Mouse (Mus musculus) forebrain, embryonic 10.5 days (tissue): Measurements from ENCODE around the gene Hist1h2ak. TPM values are rescaled to one million over a fixed set of nuclear protein-coding genes. Genes with fewer than 3 reads are reported as not detected.
"Not testable (repeated sequence)": the region's sequence is repeated elsewhere in the genome, so short reads cannot be mapped to it uniquely, and the experiment has no call there.

ENCODE experiments used
- DNase-seq: peaks from one replicate; pipeline ENCODE4 v3.0.0-alpha.2; 2017; ENCODE audit warnings: low spot score; ENCODE audit errors: extremely low spot score
- H3K27ac ChIP-seq: fragments of 300-500 bp; sonication (generic); 2 replicates; pipeline ENCODE4 v1.5.1; 2016; ENCODE audit warnings: mild to moderate bottlenecking
- H3K27me3 ChIP-seq: fragments of 300-500 bp; sonication (generic); 2 replicates; pipeline ENCODE4 v1.6.1; 2016; ENCODE audit warnings: mild to moderate bottlenecking; ENCODE audit not compliant: poor library complexity, severe bottlenecking
- H3K36me3 ChIP-seq: fragments of 300-500 bp; sonication (generic); replicated peaks from 2 replicates; pipeline ENCODE4 v1.6.1; 2016; ENCODE audit warnings: mild to moderate bottlenecking, moderate library complexity
- H3K4me1 ChIP-seq: fragments of 300-500 bp; sonication (generic); 2 replicates; pipeline ENCODE4 v1.6.1; 2016
- H3K4me3 ChIP-seq: fragments of 300-500 bp; sonication (generic); 2 replicates; pipeline ENCODE4 v1.5.1; 2016; ENCODE audit warnings: mild to moderate bottlenecking, moderate library complexity
- H3K9me3 ChIP-seq: fragments of 300-500 bp; sonication (generic); 2 replicates; pipeline ENCODE4 v1.6.1; 2016; ENCODE audit warnings: mild to moderate bottlenecking, moderate library complexity
- WGBS: fragments of 180-500 bp; shearing (Covaris S2); methylation state at CpG from one replicate; pipeline ENCODE4 v1.1.7; 2016; 5-methylcytosine and 5-hydroxymethylcytosine counted together
- polyA plus RNA-seq: library from polyadenylated mRNA; unstranded; fragments of >200 nt; fragmentation: Nextera tagmentation; extraction: Ambion mirVana; gene quantifications from 2 replicates; pipeline ENCODE4 v1.2.1, GENCODE M21; 2016

Gene Hist1h2ak
- polyA plus RNA-seq = 17.5 and 18.1 TPM in 2 replicates

- H3K27me3 ChIP-seq, H3K9me3 ChIP-seq, H3K36me3 ChIP-seq: not testable (repeated sequence)
- Histone ChIP-seq H3K27ac (peak within 1 kb of the TSS; percentile 95), H3K4me1 (peaks cover 48% of the 10 kb centered on the region), H3K4me3 (peak within 1 kb of the TSS; percentile 64)
- peak; percentile 79 for DNase-seq
- WGBS = under 1% methylated on average over 49 of the region's 50 CpGs
Measured at GRCm38 (mm10) chr13:21753524-21754285, at the start of gene Hist1h2ak, which contains the start of gene Hist1h2bn. Hist1h2ak (minus strand) TSS chr13:21753827. Hist1h2bn (plus strand) TSS chr13:21754123.

- not testable (repeated sequence) for H3K27me3 ChIP-seq, H3K36me3 ChIP-seq, DNase-seq, H3K4me3 ChIP-seq, H3K4me1 ChIP-seq, H3K27ac ChIP-seq, H3K9me3 ChIP-seq
- no CpG with 5 or more reads among the region's 4 CpGs for WGBS
Measured at GRCm38 (mm10) chr13:21803058-21803457, 49.4 kb upstream of the Hist1h2ak start.

DNA sequence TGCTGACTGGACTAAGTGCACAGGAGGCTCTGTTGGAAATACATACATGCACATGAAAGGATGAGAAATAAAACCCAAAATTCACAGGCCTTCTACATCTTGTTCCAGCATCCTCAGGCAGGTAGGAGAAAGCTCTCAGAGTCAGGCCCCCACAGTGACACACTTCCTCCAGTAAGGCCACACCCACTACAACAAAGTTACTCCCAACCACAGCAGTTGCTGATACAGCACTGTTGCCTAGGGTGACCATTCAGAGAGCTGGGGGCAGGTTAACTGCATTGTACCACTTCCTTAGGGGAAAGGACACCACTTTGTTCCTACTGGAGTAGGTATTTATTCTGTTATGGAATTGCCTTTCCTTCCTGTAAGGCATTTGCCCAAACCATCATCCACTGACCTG, 43.5 kb upstream of the Hist1h2ak start:
- H3K36me3 ChIP-seq, H3K4me3 ChIP-seq, H3K4me1 ChIP-seq, H3K9me3 ChIP-seq, DNase-seq, H3K27ac ChIP-seq, H3K27me3 ChIP-seq: not testable (repeated sequence)

DNA sequence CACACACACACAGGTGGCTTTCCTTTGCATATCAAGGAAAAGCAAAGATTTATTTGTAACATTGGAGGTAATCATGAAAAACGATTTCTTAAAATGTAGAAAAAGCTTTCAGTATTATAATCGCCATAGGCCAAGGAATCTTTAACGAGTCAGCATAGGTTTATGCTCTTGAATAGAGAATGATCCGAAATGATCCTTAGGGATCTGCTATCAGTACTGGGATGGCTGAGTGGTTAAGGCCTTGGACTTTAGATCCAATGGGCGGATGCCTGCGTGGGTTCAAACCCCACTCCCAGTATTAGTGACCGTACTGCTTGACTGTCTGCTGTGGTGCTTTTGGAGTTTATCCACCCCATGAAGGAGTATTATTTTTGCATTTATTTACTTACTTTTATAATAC, 42.0 kb upstream of the Hist1h2ak start:
- Histone ChIP-seq H3K4me3 (no peak overlapping the region), H3K27ac (no peak overlapping the region), H3K36me3 (no peaks in the 10 kb centered on the region), H3K4me1 (peaks cover 8% of the 10 kb centered on the region), H3K27me3 (no peaks in the 10 kb centered on the region), H3K9me3 (no peaks in the 10 kb centered on the region)
- WGBS = 91% methylated on average over 7 of the region's 7 CpGs
- no peak for DNase-seq

- Histone ChIP-seq H3K36me3 (no peaks in the 10 kb centered on the region), H3K27me3 (no peaks in the 10 kb centered on the region), H3K4me3 (peak overlapping the region; percentile 41), H3K4me1 (peaks cover 40% of the 10 kb centered on the region), H3K27ac (peak overlapping the region; percentile 86), H3K9me3 (no peaks in the 10 kb centered on the region)
- peak; percentile 34 for DNase-seq
- WGBS = 7% methylated on average over 18 of the region's 18 CpGs
Measured at GRCm38 (mm10) chr13:21790601-21791283, 37.1 kb upstream of the Hist1h2ak start.

- H3K4me1 ChIP-seq = peaks cover 48% of the 10 kb centered on the region
- DNase-seq = no peak
- 70% methylated on average over 6 of the region's 6 CpGs for WGBS
Measured at GRCm38 (mm10) chr13:21789925-21790324, 36.3 kb upstream of the Hist1h2ak start.

GRCm38 (mm10) chr13:21787760-21788593, 34.4 kb upstream of the Hist1h2ak start:
- Histone ChIP-seq H3K27me3 (no peaks in the 10 kb centered on the region), H3K9me3 (no peaks in the 10 kb centered on the region), H3K4me1 (peaks cover 60% of the 10 kb centered on the region), H3K27ac (peak overlapping the region; percentile 91), H3K4me3 (peak overlapping the region; percentile 53), H3K36me3 (no peaks in the 10 kb centered on the region)
- 10% methylated on average over 17 of the region's 21 CpGs for WGBS
- DNase-seq = peak; percentile 26

More at GRCm38 (mm10) chr13:21789925-21790324, 36.3 kb upstream of the Hist1h2ak start:
- H3K36me3 ChIP-seq = no peaks in the 10 kb centered on the region
- peak overlapping the region; percentile 91 for H3K27ac ChIP-seq
- H3K9me3 ChIP-seq = no peaks in the 10 kb centered on the region
- no peaks in the 10 kb centered on the region for H3K27me3 ChIP-seq
- no peak overlapping the region for H3K4me3 ChIP-seq

GRCm38 (mm10) chr13:21786899-21787629, 33.4 kb upstream of the Hist1h2ak start, which contains the start of the genes Hist1h2an and Hist1h2bp:
Hist1h2an (minus strand) TSS chr13:21787218.
Hist1h2bp (plus strand) TSS chr13:21787461.
- H3K36me3 ChIP-seq, H3K9me3 ChIP-seq, H3K27me3 ChIP-seq: not testable (repeated sequence)
- DNase-seq = peak; percentile 90
- under 1% methylated on average over 39 of the region's 63 CpGs for WGBS
- H3K27ac ChIP-seq = peak within 1 kb of the TSS; percentile 99
- peaks cover 67% of the 10 kb centered on the region for H3K4me1 ChIP-seq
- H3K4me3 ChIP-seq = peak within 1 kb of the TSS; percentile 53

GRCm38 (mm10) chr13:21786189-21786898, 32.7 kb upstream of the Hist1h2ak start:
- peak overlapping the region; percentile 99 for H3K27ac ChIP-seq
- 6% methylated on average over 8 of the region's 8 CpGs for WGBS
- DNase-seq = peak; percentile 35
- peak overlapping the region; percentile 53 for H3K4me3 ChIP-seq
- H3K4me1 ChIP-seq = peaks cover 68% of the 10 kb centered on the region
- H3K36me3 ChIP-seq = no peaks in the 10 kb centered on the region
- no peaks in the 10 kb centered on the region for H3K27me3 ChIP-seq
- no peaks in the 10 kb centered on the region for H3K9me3 ChIP-seq

- DNase-seq = peak; percentile 17
- H3K36me3 ChIP-seq = no peaks in the 10 kb centered on the region
- H3K27ac ChIP-seq = peak overlapping the region; percentile 99
- H3K4me1 ChIP-seq = peaks cover 65% of the 10 kb centered on the region
- H3K27me3 ChIP-seq = no peaks in the 10 kb centered on the region
- H3K4me3 ChIP-seq = peak overlapping the region; percentile 56
- H3K9me3 ChIP-seq = no peaks in the 10 kb centered on the region
- WGBS = 27% methylated on average over 6 of the region's 6 CpGs
Measured at GRCm38 (mm10) chr13:21784311-21784710, 30.7 kb upstream of the Hist1h2ak start.

GRCm38 (mm10) chr13:21783734-21784161, 30.1 kb upstream of the Hist1h2ak start:
- Histone ChIP-seq H3K4me1 (peaks cover 61% of the 10 kb centered on the region), H3K36me3 (no peaks in the 10 kb centered on the region), H3K27ac (peak overlapping the region; percentile 99), H3K4me3 (peak overlapping the region; percentile 56), H3K9me3 (no peaks in the 10 kb centered on the region), H3K27me3 (no peaks in the 10 kb centered on the region)
- DNase-seq = peak; percentile 63
- WGBS = 2% methylated on average over 9 of the region's 9 CpGs
